Mouse (Mus musculus) neural tube, embryonic 11.5 days (tissue): Measurements from ENCODE around the gene 3110021N24Rik. TPM values are rescaled to one million over a fixed set of nuclear protein-coding genes. Genes with fewer than 3 reads are reported as not detected.

Experiments
- ATAC-seq: fragments of 200-750 bp; cut with Nextera tagmentation; 2 replicates; pipeline ENCODE4 v1.8.0; 2017; ENCODE audit warnings: moderate number of reproducible peaks, mild to moderate bottlenecking, moderate TSS enrichment, moderate library complexity; ENCODE audit not compliant: insufficient read depth, low FRiP score, low TSS enrichment
- DNase-seq: peaks from one replicate; pipeline ENCODE4 v3.0.0-alpha.2; 2015; ENCODE audit warnings: low spot score
- H3K27ac ChIP-seq: fragments of 300-500 bp; sonication (generic); 2 replicates; pipeline ENCODE4 v1.5.1; 2014; ENCODE audit warnings: low read depth, mild to moderate bottlenecking, low read length
- H3K27me3 ChIP-seq: fragments of 300-500 bp; sonication (generic); 2 replicates; pipeline ENCODE4 v1.6.1; 2014; ENCODE audit warnings: mild to moderate bottlenecking, low read length, mixed read lengths; ENCODE audit not compliant: control insufficient read depth, insufficient read depth
- H3K36me3 ChIP-seq: fragments of 300-500 bp; sonication (generic); 2 replicates; pipeline ENCODE4 v1.6.1; 2014; ENCODE audit warnings: mild to moderate bottlenecking, low read length, moderate library complexity, mixed read lengths; ENCODE audit not compliant: control insufficient read depth, insufficient read depth
- H3K4me1 ChIP-seq: fragments of 300-500 bp; sonication (generic); 2 replicates; pipeline ENCODE4 v1.6.1; 2014; ENCODE audit warnings: low read length, mixed read lengths; ENCODE audit not compliant: control insufficient read depth, insufficient read depth
- H3K4me2 ChIP-seq: fragments of 300-500 bp; sonication (generic); 2 replicates; pipeline ENCODE4 v1.6.1; 2014; ENCODE audit warnings: low read depth, mild to moderate bottlenecking, moderate library complexity
- H3K4me3 ChIP-seq: fragments of 300-500 bp; sonication (generic); 2 replicates; pipeline ENCODE4 v1.5.1; 2014; ENCODE audit warnings: low read depth, low read length
- H3K9ac ChIP-seq: fragments of 300-500 bp; sonication (generic); 2 replicates; pipeline ENCODE4 v1.6.1; 2014; ENCODE audit warnings: mild to moderate bottlenecking, low read length
- H3K9me3 ChIP-seq: fragments of 300-500 bp; sonication (generic); 2 replicates; pipeline ENCODE4 v1.6.1; 2016; ENCODE audit warnings: low read length; ENCODE audit not compliant: control insufficient read depth
- WGBS: fragments of 180-500 bp; shearing (Covaris S2); extraction: QIAGEN DNeasy Blood & Tissue Kit; methylation state at CpG from one replicate; pipeline ENCODE4 v1.1.7; 2014; 5-methylcytosine and 5-hydroxymethylcytosine counted together
- polyA plus RNA-seq: library from polyadenylated mRNA; unstranded; fragments of >200 nt; fragmentation: Nextera tagmentation; extraction: Ambion mirVana; gene quantifications from 2 replicates; pipeline ENCODE4 v1.2.1, GENCODE M21; 2014

Gene 3110021N24Rik
- polyA plus RNA-seq, 1 experiment from 2014 or later = 1.4 TPM

DNA sequence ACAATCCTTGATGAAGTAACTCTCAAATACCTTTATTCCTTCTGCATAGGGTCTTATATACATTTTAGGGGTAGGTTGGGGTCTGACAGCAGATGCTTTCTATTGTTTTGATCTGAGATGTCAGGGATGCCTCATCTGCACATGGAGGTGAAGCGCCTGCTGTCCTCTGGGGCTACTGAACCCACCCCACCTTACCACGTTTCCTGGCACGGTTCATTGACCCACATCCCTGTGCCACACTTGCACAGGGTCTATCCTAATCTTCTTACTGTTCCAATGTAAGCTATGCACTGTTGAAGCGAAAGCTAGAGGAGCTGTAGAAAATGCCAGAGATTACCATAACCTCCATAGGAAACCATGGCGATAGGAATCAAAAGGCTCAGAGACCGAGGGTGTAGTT lies 92.1 kb downstream of the 3110021N24Rik start:
- H3K9ac ChIP-seq = no peak overlapping the region
- no peaks in the 10 kb centered on the region for H3K4me1 ChIP-seq
- DNase-seq (no peak), ATAC-seq (no peak)
- no peak overlapping the region for H3K4me2 ChIP-seq
- H3K27ac ChIP-seq = no peak overlapping the region
- no peak overlapping the region for H3K4me3 ChIP-seq
- H3K9me3 ChIP-seq = no peaks in the 10 kb centered on the region
- 73% methylated on average over 6 of the region's 6 CpGs for WGBS
- peaks cover 4% of the 10 kb centered on the region for H3K36me3 ChIP-seq
- H3K27me3 ChIP-seq = no peaks in the 10 kb centered on the region

DNA sequence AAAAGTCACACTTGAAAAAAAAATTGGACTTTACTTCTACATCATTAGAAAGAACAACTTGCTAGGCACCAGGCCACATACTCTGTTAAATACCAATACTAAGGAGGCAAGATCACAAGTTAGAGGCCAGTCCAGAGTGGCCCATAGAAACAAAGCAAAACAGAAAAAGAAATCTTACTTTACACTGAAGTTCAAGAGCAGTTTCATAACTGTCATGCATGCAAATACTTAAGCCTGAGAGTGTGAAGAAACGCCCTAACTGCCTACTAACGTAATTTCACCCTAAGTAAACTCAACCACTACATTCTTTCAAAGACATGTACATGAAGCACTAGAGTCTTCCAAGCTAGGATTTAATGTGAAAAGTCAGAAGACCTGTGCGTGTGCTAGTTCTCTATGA lies 106.2 kb downstream of the 3110021N24Rik start:
- Histone ChIP-seq H3K36me3 (peaks cover 12% of the 10 kb centered on the region), H3K4me1 (no peaks in the 10 kb centered on the region), H3K9ac (no peak overlapping the region), H3K27me3 (no peaks in the 10 kb centered on the region), H3K9me3 (no peaks in the 10 kb centered on the region), H3K27ac (no peak overlapping the region), H3K4me3 (no peak overlapping the region), H3K4me2 (no peak overlapping the region)
- DNase-seq = no peak
- no peak for ATAC-seq
- 96% methylated on average over 3 of the region's 3 CpGs for WGBS

- no peak overlapping the region for H3K4me3 ChIP-seq
- H3K27me3 ChIP-seq = no peaks in the 10 kb centered on the region
- no peak overlapping the region for H3K9ac ChIP-seq
- H3K27ac ChIP-seq = no peak overlapping the region
- H3K4me2 ChIP-seq = no peak overlapping the region
- H3K4me1 ChIP-seq = no peaks in the 10 kb centered on the region
- no peaks in the 10 kb centered on the region for H3K9me3 ChIP-seq
- WGBS = 91% methylated on average over 1 of the region's 1 CpGs
- DNase-seq (no peak), ATAC-seq (no peak)
- H3K36me3 ChIP-seq = peaks cover 12% of the 10 kb centered on the region
Measured at GRCm38 (mm10) chr4:108826096-108826495, 106.6 kb downstream of the 3110021N24Rik start.

- H3K9ac ChIP-seq = no peak overlapping the region
- H3K4me2 ChIP-seq = no peak overlapping the region
- no peaks in the 10 kb centered on the region for H3K9me3 ChIP-seq
- no peak overlapping the region for H3K4me3 ChIP-seq
- H3K4me1 ChIP-seq = peaks cover 2% of the 10 kb centered on the region; the same call in 1 of the 2 replicates
- no peaks in the 10 kb centered on the region for H3K27me3 ChIP-seq
- H3K36me3 ChIP-seq = peaks cover 12% of the 10 kb centered on the region
- no peak for ATAC-seq
- WGBS = 92% methylated on average over 2 of the region's 2 CpGs
- no peak overlapping the region for H3K27ac ChIP-seq
- DNase-seq = no peak
Measured at GRCm38 (mm10) chr4:108826643-108827042, 107.2 kb downstream of the 3110021N24Rik start.

DNA sequence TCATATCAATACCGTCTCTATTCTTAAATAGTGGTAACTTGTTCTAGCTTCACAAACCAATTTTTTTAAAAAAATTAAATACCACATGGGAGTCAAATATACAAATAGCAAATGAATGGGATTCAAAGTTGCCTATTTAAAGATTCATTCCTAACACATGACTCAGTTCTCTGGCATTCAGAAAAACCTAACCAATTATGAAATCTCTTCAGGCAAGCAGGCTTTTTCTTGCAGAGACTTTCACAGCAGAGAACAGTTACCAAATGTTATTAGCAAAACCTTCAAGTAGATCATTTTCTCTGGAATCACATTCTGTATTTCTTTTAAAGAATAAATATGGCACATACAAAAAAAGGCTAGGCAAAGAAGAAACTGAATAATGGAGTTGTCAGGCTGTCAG lies 111.2 kb downstream of the 3110021N24Rik start:
- H3K4me2 ChIP-seq = no peak overlapping the region
- peaks cover 4% of the 10 kb centered on the region; the same call in 1 of the 2 replicates for H3K36me3 ChIP-seq
- WGBS = 89% methylated on average over 1 of the region's 1 CpGs

More for the DNA sequence above, 111.2 kb downstream of the 3110021N24Rik start:
- Histone ChIP-seq H3K27ac (no peak overlapping the region), H3K4me3 (no peak overlapping the region), H3K4me1 (peaks cover 11% of the 10 kb centered on the region; the same call in 1 of the 2 replicates), H3K27me3 (no peaks in the 10 kb centered on the region), H3K9ac (no peak overlapping the region), H3K9me3 (no peaks in the 10 kb centered on the region)
- DNase-seq = no peak
- no peak for ATAC-seq

Other genes starting within 250 kb of the 3110021N24Rik start
- gene Prpf38a, start 140.3 kb upstream of the 3110021N24Rik start, polyA plus RNA-seq = 114 and 119 TPM in 2 replicates
- gene Orc1, start 140.2 kb upstream of the 3110021N24Rik start, polyA plus RNA-seq = 15.2 and 16.5 TPM in 2 replicates
- gene Cc2d1b, start 99.7 kb upstream of the 3110021N24Rik start, polyA plus RNA-seq = 17.5 and 18.1 TPM in 2 replicates
- 3.6 and 3.8 TPM in 2 replicates for gene Zfyve9, start 61.1 kb downstream of the 3110021N24Rik start, polyA plus RNA-seq
- gene Btf3l4, start 114.0 kb downstream of the 3110021N24Rik start, polyA plus RNA-seq = 235 and 243 TPM in 2 replicates
- 104 and 105 TPM in 2 replicates for gene Txndc12, start 115.0 kb downstream of the 3110021N24Rik start, polyA plus RNA-seq
- gene Kti12, start 128.1 kb downstream of the 3110021N24Rik start, polyA plus RNA-seq = 49.4 and 49.7 TPM in 2 replicates
- gene A730015C16Rik, start 129.0 kb downstream of the 3110021N24Rik start, polyA plus RNA-seq = 1.1 and 2.5 TPM in 2 replicates
- 25.9 and 27.7 TPM in 2 replicates for gene Rab3b, start 159.4 kb downstream of the 3110021N24Rik start, polyA plus RNA-seq